Comparison of ENCODE assay signal across 12 mouse cellular contexts in the genomic region with DNA sequence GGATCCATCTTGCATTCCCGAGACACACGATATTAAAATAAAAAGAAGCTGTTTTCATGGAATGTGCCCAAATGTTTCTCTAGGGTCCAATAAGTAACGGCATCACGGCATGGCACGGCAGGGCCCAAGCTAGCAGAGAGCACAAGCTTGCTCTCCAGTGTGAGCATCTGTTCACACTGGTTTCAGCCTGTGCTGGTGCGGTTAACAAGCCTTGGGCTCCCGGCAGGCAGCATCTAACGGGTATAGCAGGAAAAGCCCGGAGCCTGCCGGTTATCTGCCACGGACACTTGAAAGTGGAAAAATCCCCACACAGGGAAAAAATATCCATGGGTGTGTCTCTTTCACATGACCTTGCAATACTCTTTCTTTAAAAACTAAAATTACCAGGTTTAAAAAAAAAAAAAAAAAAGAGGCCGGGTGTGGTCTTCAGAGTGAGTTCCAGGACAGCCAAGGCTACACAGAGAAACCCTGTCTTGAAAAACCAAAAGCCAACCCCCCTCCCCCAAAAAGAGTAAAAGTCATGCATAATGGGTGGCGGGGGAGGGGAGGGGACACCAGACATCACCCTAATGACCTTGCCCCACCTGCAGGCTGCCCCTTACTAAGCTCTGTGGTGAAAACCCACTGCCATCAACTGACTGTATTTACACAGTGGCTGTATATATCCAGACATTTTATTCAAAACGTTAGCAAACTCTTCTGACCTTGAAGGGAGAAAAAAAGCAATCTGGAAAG.
"Had no signal": no experiment of that assay in that cellular context is flagged by ENCODE, and none has a peak within 500 bp of the region (broad histone marks: within the 10 kb centered on the region; RNA-seq: fewer than 3 reads in every experiment).

No protein-coding gene starts in this region.

- H3K4me2 ChIP-seq: liver, embryonic 11.5 days; liver, embryonic 15.5 days had no signal

- H3K27me3 ChIP-seq: liver, embryonic 15.5 days had no signal

- ATAC-seq: intestine, embryonic 16.5 days; lung, postnatal 0 days had no signal

- H3K9ac ChIP-seq: liver, embryonic 15.5 days had no signal

- DNase-seq: kidney, adult 8-10 months; kidney, postnatal 36 days; layer of hippocampus, adult 9-11 months; lung, adult 2 months; lung, postnatal 36 days; right cerebral cortex, postnatal 14 days; thymus, adult 18-20 months; thymus, postnatal 14 days had no signal

- H3K27ac ChIP-seq: liver, embryonic 15.5 days had no signal

- H3K9me3 ChIP-seq: liver, embryonic 15.5 days had no signal

- H3K4me3 ChIP-seq: liver, embryonic 15.5 days had no signal

- H3K4me1 ChIP-seq: liver, embryonic 15.5 days had no signal
